24 mouse cellular contexts compared by ENCODE assay signal in genomic region chr2:76655444-76655843, GRCm38 (mm10). TPM values are rescaled to one million over a fixed set of nuclear protein-coding genes. Genes with fewer than 3 reads are reported as not detected.
"Had no signal": no experiment of that assay in that cellular context is flagged by ENCODE, and none has a peak within 500 bp of the region (broad histone marks: within the 10 kb centered on the region; RNA-seq: fewer than 3 reads in every experiment).

No protein-coding gene starts in this region.

- DNase-seq: gastrocnemius, adult 2 months; gastrocnemius, postnatal 10 days; gastrocnemius, postnatal 25 days; heart, adult 2 months; heart, postnatal 4 days; kidney, adult 18-20 months; liver had no signal

- H3K27me3 ChIP-seq: heart, embryonic 15.5 days; hindbrain, embryonic 12.5 days; hindbrain, embryonic 15.5 days; intestine, embryonic 15.5 days; limb, embryonic 12.5 days had no signal

- H3K4me3 ChIP-seq: gastrocnemius, adult 2 months; heart, adult 2 months; heart, embryonic 13.5 days; heart, embryonic 15.5 days; hindbrain, embryonic 10.5 days; hindbrain, embryonic 12.5 days; hindbrain, embryonic 15.5 days; intestine, embryonic 15.5 days; layer of hippocampus, adult 2 months; left cerebral cortex, adult 2 months; limb, embryonic 10.5 days; limb, embryonic 12.5 days had no signal

- H3K9me3 ChIP-seq: heart, embryonic 13.5 days; heart, embryonic 15.5 days; hindbrain, embryonic 10.5 days; hindbrain, embryonic 12.5 days; hindbrain, embryonic 15.5 days; intestine, embryonic 15.5 days; limb, embryonic 10.5 days; limb, embryonic 12.5 days had no signal

- H3K36me3 ChIP-seq: heart, embryonic 13.5 days; heart, embryonic 15.5 days; hindbrain, embryonic 10.5 days; hindbrain, embryonic 12.5 days; hindbrain, embryonic 15.5 days; intestine, embryonic 15.5 days; limb, embryonic 10.5 days; limb, embryonic 12.5 days had no signal

- H3K4me2 ChIP-seq: heart, embryonic 11.5 days; heart, embryonic 13.5 days; heart, embryonic 15.5 days; hindbrain, embryonic 12.5 days; hindbrain, embryonic 15.5 days; intestine, embryonic 15.5 days; limb, embryonic 12.5 days; liver, embryonic 11.5 days had no signal

- ATAC-seq: inflammation-experienced regulatory T-cells, adult 6 months had no signal

- H3K9ac ChIP-seq: heart, embryonic 13.5 days; heart, embryonic 15.5 days; hindbrain, embryonic 12.5 days; hindbrain, embryonic 15.5 days; intestine, embryonic 15.5 days; limb, embryonic 12.5 days had no signal

- H3K4me1 ChIP-seq: heart, embryonic 13.5 days; heart, embryonic 15.5 days; hindbrain, embryonic 12.5 days; hindbrain, embryonic 15.5 days; intestine, embryonic 15.5 days; limb, embryonic 10.5 days had no signal

- H3K27ac ChIP-seq: gastrocnemius, adult 2 months; heart, adult 2 months; heart, embryonic 13.5 days; heart, embryonic 15.5 days; hindbrain, embryonic 10.5 days; hindbrain, embryonic 12.5 days; hindbrain, embryonic 15.5 days; intestine, embryonic 15.5 days; layer of hippocampus, adult 2 months; left cerebral cortex, adult 2 months; limb, embryonic 10.5 days; limb, embryonic 12.5 days had no signal

RNA-seq across cellular contexts. Expression of gene Pjvk, which starts 7.2 kb away (rescaled TPM):
- total RNA-seq: gastrocnemius, adult 2 months; gastrocnemius, postnatal 10 days; gastrocnemius, postnatal 25 days; granulocyte monocyte progenitor cell, adult 5-6 weeks; heart, adult 2 months; heart, postnatal 25 days; heart, postnatal 4 days; layer of hippocampus, postnatal 25 days; left cerebral cortex, adult 2 months; left cerebral cortex, postnatal 14 days had no signal
- polyA plus RNA-seq: heart, embryonic 13.5 days; heart, embryonic 15.5 days; inflammation-experienced regulatory T-cells, adult 6 months; liver, embryonic 11.5 days had no signal
